Mouse (Mus musculus): Measurements from ENCODE around the gene Cuzd1. TPM values are rescaled to one million over a fixed set of nuclear protein-coding genes. Genes with fewer than 3 reads are reported as not detected.

The Cuzd1 gene
- total and polyA plus RNA-seq, 2 experiments from 2014 or later: 0.10 TPM; not detected in 1

DNA sequence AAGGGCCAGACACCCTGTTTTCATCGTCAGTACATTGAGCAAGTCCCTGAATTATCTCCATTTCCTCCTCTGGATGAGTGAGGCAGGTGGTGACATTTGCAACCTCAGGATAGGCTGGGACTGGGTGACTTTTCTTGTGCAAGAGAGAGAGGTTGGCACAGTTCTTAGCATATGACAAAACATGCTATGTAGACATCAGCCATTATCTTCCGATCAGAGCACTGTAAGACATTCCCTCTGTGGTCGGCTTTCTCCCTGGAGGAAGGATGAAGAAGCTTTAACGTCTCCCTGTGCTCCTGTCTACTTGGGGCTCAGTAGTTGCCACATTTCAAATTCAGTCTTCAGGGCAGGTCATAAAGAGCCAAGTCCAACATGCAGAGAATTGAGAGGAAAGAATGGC, 57.8 kb downstream of the Cuzd1 start:
- no peaks in the 10 kb centered on the region for H3K27me3 ChIP-seq (ENCODE audit: insufficient read depth, low read length)
- no peak overlapping the region for H3K27ac ChIP-seq
- H3K36me3 ChIP-seq (ENCODE audit: insufficient read depth, low read length): no peaks in the 10 kb centered on the region
- WGBS: 92% methylated on average over 4 of the region's 4 CpGs
- H3K4me1 ChIP-seq (ENCODE audit: insufficient read depth, low read length): no peaks in the 10 kb centered on the region
- H3K4me2 ChIP-seq (ENCODE audit: low read depth, low read length): no peak overlapping the region
- no peak overlapping the region for H3K4me3 ChIP-seq (ENCODE audit: low read length)
- no peaks in the 10 kb centered on the region for H3K9me3 ChIP-seq (ENCODE audit: low read length)
- no peak for DNase-seq (ENCODE audit: low spot score)
- no peak overlapping the region for H3K9ac ChIP-seq (replicated peaks; ENCODE audit: low read length)
- ATAC-seq: no peak
- no peak for TF ChIP-seq CTCF (IDR thresholded peaks at IDR 0.05; ENCODE audit: low read depth)

DNA sequence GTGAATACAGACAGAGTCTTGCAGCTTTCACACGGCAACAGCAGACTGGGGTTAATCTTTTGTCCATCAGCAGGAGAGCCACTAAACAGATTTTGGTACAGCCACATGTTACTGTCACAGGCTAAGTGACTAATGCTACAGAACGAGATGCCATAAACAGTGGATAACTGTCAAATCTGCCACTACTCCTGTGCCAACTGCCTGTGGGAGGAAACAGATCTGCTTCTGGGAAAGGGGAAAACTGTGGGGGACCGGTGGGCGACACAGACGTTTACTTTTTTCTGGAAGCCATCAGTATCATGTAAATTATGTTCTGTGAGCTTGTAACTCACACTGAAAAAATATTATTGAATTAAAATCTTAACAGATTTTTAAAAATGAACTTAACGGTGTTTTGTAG, 61.1 kb downstream of the Cuzd1 start:
- ATAC-seq (no peak), DNase-seq (ENCODE audit: low spot score) (no peak)
- Histone ChIP-seq H3K4me2 (ENCODE audit: low read depth, low read length) (no peak overlapping the region), H3K36me3 (ENCODE audit: insufficient read depth, low read length) (no peaks in the 10 kb centered on the region), H3K27ac (no peak overlapping the region), H3K4me3 (ENCODE audit: low read length) (no peak overlapping the region), H3K27me3 (ENCODE audit: insufficient read depth, low read length) (no peaks in the 10 kb centered on the region), H3K9me3 (ENCODE audit: low read length) (no peaks in the 10 kb centered on the region), H3K4me1 (ENCODE audit: insufficient read depth, low read length) (no peaks in the 10 kb centered on the region), H3K9ac (replicated peaks; ENCODE audit: low read length) (no peak overlapping the region)
- WGBS: 53% methylated on average over 6 of the region's 6 CpGs
- TF ChIP-seq CTCF (IDR thresholded peaks at IDR 0.05; ENCODE audit: low read depth): no peak

Other genes with a start within 250 kb of the Cuzd1 start
- not detected in 2 replicates for gene 4933402N03Rik, start 176.0 kb downstream of the Cuzd1 start, total RNA-seq (2014; rRNA removed)
- gene 4933402N03Rik, start 176.0 kb downstream of the Cuzd1 start, polyA plus RNA-seq (2015; fragmentation: Nextera tagmentation; extraction: Ambion mirVana): not detected in 2 replicates
- gene 5430419D17Rik, start 147.9 kb downstream of the Cuzd1 start, total RNA-seq (2014; rRNA removed): under 0.01 and 0.31 TPM in 2 replicates
- 0.05 and 0.09 TPM in 2 replicates for gene 5430419D17Rik, start 147.9 kb downstream of the Cuzd1 start, polyA plus RNA-seq (2015; fragmentation: Nextera tagmentation; extraction: Ambion mirVana)
- gene Fam24b, start 7.2 kb upstream of the Cuzd1 start, total RNA-seq (2014; rRNA removed): 0.36 TPM in 1 of 2 replicates, not detected in the other
- gene Fam24b, start 7.2 kb upstream of the Cuzd1 start, polyA plus RNA-seq (2015; fragmentation: Nextera tagmentation; extraction: Ambion mirVana): not detected in 2 replicates
- gene Fam24a, start 11.6 kb upstream of the Cuzd1 start, total RNA-seq (2014; rRNA removed): not detected in 2 replicates
- gene Fam24a, start 11.6 kb upstream of the Cuzd1 start, polyA plus RNA-seq (2015; fragmentation: Nextera tagmentation; extraction: Ambion mirVana): 0.29 and 0.44 TPM in 2 replicates
- 27.4 and 47.8 TPM in 2 replicates for gene 2310057M21Rik, start 40.5 kb upstream of the Cuzd1 start, total RNA-seq (2014; rRNA removed)
- 20.3 and 26.2 TPM in 2 replicates for gene 2310057M21Rik, start 40.5 kb upstream of the Cuzd1 start, polyA plus RNA-seq (2015; fragmentation: Nextera tagmentation; extraction: Ambion mirVana)
- gene Pstk, start 48.8 kb upstream of the Cuzd1 start, total RNA-seq (2014; rRNA removed): 39.9 and 52.5 TPM in 2 replicates
- gene Pstk, start 48.8 kb upstream of the Cuzd1 start, polyA plus RNA-seq (2015; fragmentation: Nextera tagmentation; extraction: Ambion mirVana): 53.5 and 55.8 TPM in 2 replicates
- gene Ikzf5, start 88.2 kb upstream of the Cuzd1 start, total RNA-seq (2014; rRNA removed): 14.3 and 16.1 TPM in 2 replicates
- 10.2 and 11.3 TPM in 2 replicates for gene Ikzf5, start 88.2 kb upstream of the Cuzd1 start, polyA plus RNA-seq (2015; fragmentation: Nextera tagmentation; extraction: Ambion mirVana)
- 24.2 and 27.3 TPM in 2 replicates for gene Acadsb, start 88.3 kb upstream of the Cuzd1 start, total RNA-seq (2014; rRNA removed)
- gene Acadsb, start 88.3 kb upstream of the Cuzd1 start, polyA plus RNA-seq (2015; fragmentation: Nextera tagmentation; extraction: Ambion mirVana): 76.1 and 82.8 TPM in 2 replicates
- 2.0 and 3.2 TPM in 2 replicates for gene Hmx3, start 220.6 kb upstream of the Cuzd1 start, total RNA-seq (2014; rRNA removed)
- 1.2 and 1.5 TPM in 2 replicates for gene Hmx3, start 220.6 kb upstream of the Cuzd1 start, polyA plus RNA-seq (2015; fragmentation: Nextera tagmentation; extraction: Ambion mirVana)
- gene Hmx2, start 226.5 kb upstream of the Cuzd1 start, total RNA-seq (2014; rRNA removed): 0.36 and 0.99 TPM in 2 replicates
- 0.56 and 0.91 TPM in 2 replicates for gene Hmx2, start 226.5 kb upstream of the Cuzd1 start, polyA plus RNA-seq (2015; fragmentation: Nextera tagmentation; extraction: Ambion mirVana)
- 95.2 and 97.8 TPM in 2 replicates for gene Bub3, start 237.9 kb upstream of the Cuzd1 start, total RNA-seq (2014; rRNA removed)
- 127 and 132 TPM in 2 replicates for gene Bub3, start 237.9 kb upstream of the Cuzd1 start, polyA plus RNA-seq (2015; fragmentation: Nextera tagmentation; extraction: Ambion mirVana)

Data from hindbrain, postnatal 0 days (tissue).